Mouse (Mus musculus) megakaryocyte, embryonic 14.5 days (primary cell): ENCODE data around the gene Metap1.

Experiments
- FLI1 ChIP-seq: IDR thresholded peaks from 2 replicates; pipeline ENCODE4 v1.6.1; 2012; ENCODE audit warnings: low read length, inconsistent platforms, mixed read lengths
- GATA1 ChIP-seq: IDR thresholded peaks from 3 replicates; pipeline ENCODE4 v1.6.1; 2012; ENCODE audit warnings: mixed read lengths, low read length, inconsistent platforms, borderline replicate concordance

GRCm38 (mm10) chr3:138495166-138496145 lies 6.1 kb upstream of the Metap1 start:
- no peak for TF ChIP-seq FLI1
- TF ChIP-seq GATA1: no peak
